Mouse (Mus musculus) macrophage (primary cell): Measurements from ENCODE around the gene Uchl4. TPM values are rescaled to one million over a fixed set of nuclear protein-coding genes. Genes with fewer than 3 reads are reported as not detected.
"Not testable (repeated sequence)": the region's sequence is repeated elsewhere in the genome, so short reads cannot be mapped to it uniquely, and the experiment has no call there.

Source experiments
- H3K27ac ChIP-seq: fragments of 350-480 bp; formaldehyde crosslinking; 2 replicates; pipeline ENCODE4 v1.9.0; 2021
- H3K36me3 ChIP-seq: fragments of 350-480 bp; formaldehyde crosslinking; 2 replicates; pipeline ENCODE4 v1.9.0; 2021; ENCODE audit errors: inconsistent target
- H3K4me3 ChIP-seq: fragments of 350-480 bp; formaldehyde crosslinking; 2 replicates; pipeline ENCODE4 v1.9.0; 2021; ENCODE audit errors: inconsistent target
- H3K79me2 ChIP-seq: fragments of 350-480 bp; formaldehyde crosslinking; 2 replicates; pipeline ENCODE4 v1.9.0; 2021; ENCODE audit errors: inconsistent target
- WGBS: methylation state at CpG from one replicate; pipeline ENCODE4 v1.1.7; 2026; ENCODE audit warnings: inconsistent platforms; ENCODE audit not compliant: missing documents; 5-methylcytosine and 5-hydroxymethylcytosine counted together
- polyA plus RNA-seq: library from polyadenylated mRNA; stranded (reverse); fragments of 250-400 nt; gene quantifications from 3 replicates; pipeline ENCODE4 v1.2.4, GENCODE M21; 2018; ENCODE audit warnings: inconsistent platforms
- total RNA-seq, 78 experiments: library from RNA; depleted of rRNA; stranded (reverse); fragments of 250-400 nt; gene quantifications; 1 replicate in 9 of 78; 2 replicates in 24 of 78; 3 replicates in 43 of 78; 4 replicates in 2 of 78; pipeline ENCODE4 v1.2.4; 2018; ENCODE audit warnings: inconsistent platforms in 56 of 78

The Uchl4 gene
- total RNA-seq (2018; cell fraction: chromatin; rRNA removed): not detected
- total RNA-seq (2018; cell fraction: cytosol; rRNA removed): under 1 TPM in 3 of 26 experiments, not detected in 23; 0.05 to 0.15 (median 0.12) TPM
- total RNA-seq (2018; cell fraction: nucleus; rRNA removed): not detected
- polyA plus RNA-seq: 0.13 TPM in 1 of 3 replicates, not detected in the others

DNA sequence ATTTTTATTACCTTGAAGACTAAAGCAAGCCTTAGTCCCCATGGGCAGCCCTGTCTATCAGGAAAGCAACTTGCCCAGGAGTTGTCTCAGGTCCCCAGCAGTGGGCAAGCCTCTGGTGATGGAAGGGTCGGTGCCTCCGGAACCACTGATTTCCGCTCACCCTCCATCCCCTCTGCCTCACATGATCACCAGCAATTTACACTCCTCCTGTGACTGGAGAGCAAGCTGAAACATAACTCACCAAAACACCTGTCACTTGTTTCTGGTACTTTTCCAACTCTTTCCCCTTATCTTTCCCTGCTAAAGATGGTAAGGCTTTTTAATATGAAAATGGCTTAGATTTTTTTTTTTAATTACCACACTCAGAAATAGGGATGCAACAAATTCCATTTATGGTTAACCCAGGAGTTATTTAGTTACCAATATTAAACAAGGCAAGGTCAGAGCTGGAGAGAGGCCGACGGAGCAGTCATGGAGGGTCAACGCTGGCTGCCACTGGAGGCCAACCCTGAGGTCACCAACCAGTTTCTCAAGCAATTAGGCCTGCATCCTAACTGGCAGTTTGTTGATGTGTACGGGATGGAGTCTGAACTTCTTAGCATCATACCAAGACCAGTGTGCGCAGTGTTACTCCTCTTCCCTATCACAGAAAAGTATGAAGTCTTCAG lies at the start of gene Uchl4:
Gene Uchl4, plus strand, starts transcription at position 434 of the 668 bp plus-strand sequence.
- H3K79me2 ChIP-seq: peaks cover 85% of the 10 kb centered on the region
- 89% methylated on average over 6 of the region's 8 CpGs for WGBS
- no peak within 1 kb of the TSS for H3K27ac ChIP-seq
- H3K36me3 ChIP-seq: peaks cover 8% of the 10 kb centered on the region; the same call in 1 of the 2 replicates
- no peak within 1 kb of the TSS for H3K4me3 ChIP-seq

DNA sequence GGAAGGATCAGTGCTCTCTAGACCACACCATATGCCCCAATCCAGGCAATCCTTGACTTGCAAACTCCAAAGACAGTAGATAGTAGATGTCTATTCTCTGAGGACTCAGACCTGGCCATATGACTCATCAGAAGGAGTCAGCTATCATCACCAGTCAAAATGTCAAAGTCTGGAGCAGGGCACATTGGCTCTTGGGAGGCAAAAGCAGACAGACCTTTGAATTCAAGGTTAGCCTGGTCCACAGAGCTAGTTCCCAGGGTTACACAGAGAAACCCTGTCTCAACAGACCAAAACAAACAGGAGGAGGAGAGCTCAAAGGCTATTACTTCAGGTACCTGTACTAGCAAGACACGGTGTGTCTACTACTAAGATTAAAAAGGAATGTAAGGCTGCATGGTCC lies 41.1 kb upstream of the Uchl4 start:
- H3K36me3 ChIP-seq: peaks cover 76% of the 10 kb centered on the region
- 100% methylated on average over 1 of the region's 1 CpGs for WGBS
- H3K79me2 ChIP-seq: no peaks in the 10 kb centered on the region
- H3K4me3 ChIP-seq: no peak overlapping the region
- H3K27ac ChIP-seq: no peak overlapping the region

DNA sequence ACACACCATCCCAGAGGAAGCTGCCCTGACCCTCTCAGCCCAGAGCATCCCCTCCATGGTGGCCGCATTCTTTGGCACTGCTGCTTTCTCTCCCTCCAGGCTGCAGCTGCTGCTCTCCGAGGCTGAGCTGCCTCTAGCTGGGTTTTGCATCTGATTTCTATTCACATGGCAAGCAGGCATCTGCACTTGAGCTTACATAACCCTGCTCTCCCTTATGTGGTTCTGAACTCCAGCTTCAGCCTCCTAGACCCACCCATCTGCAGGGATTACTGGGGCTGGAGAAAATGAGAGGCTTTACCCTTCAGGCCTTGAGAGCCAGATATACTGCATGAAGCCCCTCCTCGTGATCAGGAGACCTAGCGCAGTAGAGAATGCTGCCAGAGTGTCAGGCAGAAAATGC lies 39.4 kb upstream of the Uchl4 start:
- no peaks in the 10 kb centered on the region for H3K79me2 ChIP-seq
- H3K27ac ChIP-seq: no peak overlapping the region
- H3K4me3 ChIP-seq: no peak overlapping the region
- 96% methylated on average over 4 of the region's 4 CpGs for WGBS
- peaks cover 64% of the 10 kb centered on the region; the same call in 1 of the 2 replicates for H3K36me3 ChIP-seq

DNA sequence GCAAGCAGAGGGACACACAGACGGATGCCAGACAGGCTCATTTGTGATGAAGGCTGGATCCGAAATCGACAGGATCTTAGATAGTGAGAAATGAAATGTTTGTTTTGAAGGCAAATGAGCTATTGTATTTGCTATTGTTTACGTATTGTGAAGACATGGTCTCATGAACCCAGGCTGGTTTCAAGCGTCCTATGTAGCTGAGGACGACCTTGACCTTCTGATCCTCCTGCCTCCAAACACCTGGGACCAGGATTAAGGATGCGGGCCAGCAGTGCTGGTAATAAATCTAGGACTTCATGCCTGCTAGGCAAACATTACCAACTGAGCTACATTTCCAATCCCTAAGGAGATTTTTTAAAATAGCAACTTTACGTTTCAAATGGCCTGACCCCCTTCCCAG lies 37.5 kb upstream of the Uchl4 start:
- Histone ChIP-seq H3K4me3 (no peak overlapping the region), H3K36me3 (peaks cover 54% of the 10 kb centered on the region; the same call in 1 of the 2 replicates), H3K79me2 (no peaks in the 10 kb centered on the region), H3K27ac (no peak overlapping the region)
- 95% methylated on average over 8 of the region's 8 CpGs for WGBS

DNA sequence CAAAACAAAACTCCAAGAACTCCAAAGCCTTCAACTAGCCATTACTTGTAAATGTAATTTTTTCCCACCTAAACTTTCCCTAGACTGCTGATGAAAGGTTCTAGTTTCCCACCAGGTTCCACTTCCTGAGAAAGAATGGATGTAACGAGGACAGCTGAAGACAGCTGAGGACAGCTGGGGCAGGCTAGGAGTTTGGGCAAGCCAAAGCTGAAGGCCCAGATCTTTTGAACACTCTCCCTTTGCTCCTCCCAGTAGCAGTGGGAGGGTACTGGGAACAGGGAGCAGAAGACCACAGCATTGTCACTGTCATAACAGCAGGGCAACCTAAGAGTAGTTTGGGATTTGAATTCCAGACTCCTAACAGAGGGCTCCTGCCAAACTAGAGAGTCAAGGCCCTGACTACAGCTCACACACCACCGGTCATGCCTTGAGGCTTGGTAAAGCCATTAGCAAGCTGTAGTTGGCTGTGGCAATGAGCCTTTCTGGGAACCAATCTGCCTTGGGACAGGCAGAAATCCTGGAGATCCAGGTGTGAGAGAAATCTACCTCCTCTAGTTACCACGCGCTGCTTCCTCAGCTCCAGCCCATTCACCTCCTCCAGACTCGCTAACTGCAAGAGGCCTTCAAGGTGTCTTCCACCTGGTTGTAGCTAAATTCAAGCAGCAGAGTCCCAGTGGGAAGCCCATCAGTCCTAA lies 36.8 kb upstream of the Uchl4 start:
- WGBS: 96% methylated on average over 5 of the region's 5 CpGs
- Histone ChIP-seq H3K36me3 (peaks cover 47% of the 10 kb centered on the region; the same call in 1 of the 2 replicates), H3K4me3 (no peak overlapping the region), H3K27ac (no peak overlapping the region), H3K79me2 (no peaks in the 10 kb centered on the region)

DNA sequence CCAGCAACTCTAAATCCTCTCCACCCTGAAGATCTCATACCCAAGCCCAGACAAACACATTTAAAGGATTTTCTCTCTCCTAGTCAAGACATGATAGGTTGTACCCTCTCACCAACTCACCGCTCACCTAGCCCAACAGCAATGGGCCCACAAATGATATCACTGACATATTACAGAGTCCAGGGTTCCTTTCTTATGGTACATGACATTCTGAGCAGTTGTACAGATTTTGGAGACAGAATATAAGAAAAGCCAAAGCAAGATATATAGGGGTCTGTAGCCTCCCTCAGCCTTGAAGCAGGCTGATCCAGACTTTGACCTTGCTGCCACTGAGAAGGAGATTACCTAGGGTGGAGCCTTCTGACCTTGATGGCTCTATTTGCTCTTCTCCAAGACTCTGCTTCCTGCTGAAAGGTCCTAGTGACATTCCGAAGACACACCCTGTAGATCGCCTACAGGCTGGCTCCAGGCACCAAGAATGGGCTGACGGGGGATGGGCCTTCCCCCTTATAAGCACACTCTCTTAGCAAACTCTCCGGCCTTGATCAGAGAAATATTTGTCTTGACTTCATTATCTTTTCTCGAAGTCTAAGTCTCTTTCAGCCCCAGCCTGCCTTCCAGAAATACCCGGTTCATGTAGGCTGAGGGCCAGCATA lies 36.1 kb upstream of the Uchl4 start:
- H3K27ac ChIP-seq, H3K4me3 ChIP-seq, H3K79me2 ChIP-seq: not testable (repeated sequence)
- 95% methylated on average over 7 of the region's 7 CpGs for WGBS
- peaks cover 42% of the 10 kb centered on the region; the same call in 1 of the 2 replicates for H3K36me3 ChIP-seq

DNA sequence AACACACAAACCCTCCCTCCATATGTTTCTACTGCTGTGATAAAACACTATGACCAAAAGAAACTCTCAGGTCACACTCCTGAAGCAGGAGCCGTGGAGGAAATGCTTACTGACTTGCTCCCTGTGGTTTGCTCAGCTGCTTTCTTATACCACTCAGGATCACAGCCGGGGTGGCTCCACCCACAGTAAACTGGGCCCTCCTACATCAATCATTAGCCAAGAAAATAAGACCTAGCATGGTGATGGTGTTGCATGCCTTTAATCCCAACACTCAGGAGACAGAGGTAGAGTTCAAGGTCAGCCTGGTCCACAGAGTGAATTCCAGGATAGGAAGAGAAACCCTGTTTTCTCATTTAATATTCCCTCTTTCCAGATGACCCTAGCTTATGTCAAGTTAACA lies 35.1 kb upstream of the Uchl4 start:
- H3K27ac ChIP-seq: no peak overlapping the region
- H3K4me3 ChIP-seq: no peak overlapping the region
- no peaks in the 10 kb centered on the region for H3K79me2 ChIP-seq
- WGBS: 85% methylated on average over 2 of the region's 2 CpGs
- peaks cover 43% of the 10 kb centered on the region; the same call in 1 of the 2 replicates for H3K36me3 ChIP-seq

DNA sequence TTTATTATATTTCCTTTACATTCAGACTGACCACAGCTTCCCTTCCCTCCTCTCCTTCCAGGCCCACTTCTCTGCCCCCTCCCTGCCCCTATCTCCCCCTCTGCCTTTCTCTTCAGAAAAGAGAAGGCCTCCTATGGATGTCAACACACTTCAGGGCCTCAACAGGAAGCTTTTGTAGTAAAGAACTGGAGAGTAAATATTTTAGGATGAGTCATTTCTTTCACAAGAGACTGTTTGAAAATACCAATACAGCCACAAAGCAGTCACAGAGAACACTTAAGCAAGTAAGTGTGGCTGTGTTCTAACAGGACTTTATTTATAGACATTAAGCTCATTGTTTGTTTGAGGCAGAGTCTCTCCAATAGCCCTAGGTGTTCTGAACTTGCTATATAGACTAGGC lies 32.7 kb upstream of the Uchl4 start:
- peaks cover 49% of the 10 kb centered on the region; the same call in 1 of the 2 replicates for H3K36me3 ChIP-seq
- H3K27ac ChIP-seq: no peak overlapping the region
- H3K79me2 ChIP-seq: no peaks in the 10 kb centered on the region; the same call in 1 of the 2 replicates
- H3K4me3 ChIP-seq: no peak overlapping the region

DNA sequence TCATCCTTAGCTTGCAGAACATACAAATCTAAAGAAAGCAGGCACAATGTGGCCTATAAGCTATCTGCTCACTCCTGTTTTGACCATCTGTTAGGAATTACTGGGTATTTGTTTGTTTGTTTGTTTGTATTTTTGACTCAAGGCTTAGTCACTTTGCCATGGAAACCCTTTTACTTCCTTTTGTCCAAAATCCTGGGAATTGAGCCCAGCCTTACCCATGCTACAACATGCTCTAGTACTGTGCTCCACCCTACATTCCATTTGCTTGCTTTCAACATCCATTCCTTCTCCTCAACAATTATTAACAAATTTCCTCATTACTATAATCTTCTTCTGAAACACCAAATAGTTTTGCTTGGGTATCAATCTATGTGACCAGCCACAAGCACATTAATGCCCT lies 32.1 kb upstream of the Uchl4 start:
- Histone ChIP-seq H3K79me2 (no peaks in the 10 kb centered on the region; the same call in 1 of the 2 replicates), H3K4me3 (no peak overlapping the region), H3K36me3 (peaks cover 49% of the 10 kb centered on the region; the same call in 1 of the 2 replicates), H3K27ac (no peak overlapping the region)

DNA sequence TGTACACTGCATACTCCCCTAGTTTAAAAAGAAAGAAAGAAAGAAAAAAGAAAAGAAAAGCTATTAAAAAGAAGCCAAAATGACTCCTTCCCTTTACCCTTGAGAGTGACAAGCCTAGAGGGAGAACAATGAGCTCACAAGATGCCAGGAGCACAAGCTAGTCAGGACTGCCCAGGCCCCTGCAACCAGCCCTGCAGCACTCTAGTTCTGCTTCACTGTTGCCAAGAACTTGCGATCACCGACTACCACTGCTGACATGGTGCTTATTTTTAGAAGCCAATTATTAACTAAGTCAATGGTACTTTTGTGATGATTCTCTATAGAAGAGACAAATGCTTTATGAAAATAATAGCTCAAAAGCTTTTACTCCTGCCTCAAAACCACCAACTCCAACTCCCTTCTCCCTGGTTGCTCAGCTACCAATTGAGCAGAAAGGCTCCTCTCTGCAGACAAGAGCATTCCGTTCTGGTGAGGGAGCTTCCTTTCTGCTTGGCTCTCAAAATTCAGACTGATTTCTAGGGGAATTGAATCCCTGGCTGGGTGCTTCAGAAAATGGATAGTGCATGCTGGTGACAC lies 27.4 kb upstream of the Uchl4 start:
- Histone ChIP-seq H3K4me3 (no peak overlapping the region), H3K79me2 (no peaks in the 10 kb centered on the region; the same call in 1 of the 2 replicates), H3K27ac (no peak overlapping the region), H3K36me3 (peaks cover 60% of the 10 kb centered on the region)
- WGBS: 93% methylated on average over 3 of the region's 3 CpGs

DNA sequence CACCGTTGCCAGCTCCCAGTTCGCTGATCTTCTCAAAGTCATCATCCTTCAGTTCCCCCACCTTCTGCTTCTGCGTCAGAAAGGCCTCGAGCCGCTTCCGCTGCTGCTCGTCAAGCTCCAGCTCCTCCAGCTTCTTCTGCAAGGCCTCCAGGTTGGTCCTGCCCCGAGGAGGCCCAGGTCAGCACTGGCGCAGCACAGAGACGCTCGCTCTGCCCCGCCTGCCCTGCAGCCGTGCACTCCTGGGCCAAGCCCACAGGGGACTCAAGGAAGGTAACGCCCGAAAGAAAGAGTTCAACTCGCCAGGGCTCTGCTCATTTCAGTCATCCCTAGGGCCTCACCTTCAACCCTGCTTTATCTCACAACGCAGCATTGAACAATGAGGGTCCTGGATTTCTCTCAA lies 20.5 kb upstream of the Uchl4 start:
- H3K4me3 ChIP-seq: no peak overlapping the region
- 97% methylated on average over 17 of the region's 17 CpGs for WGBS
- no peak overlapping the region for H3K27ac ChIP-seq
- H3K36me3 ChIP-seq: peaks cover 27% of the 10 kb centered on the region
- H3K79me2 ChIP-seq: peaks cover 65% of the 10 kb centered on the region

DNA sequence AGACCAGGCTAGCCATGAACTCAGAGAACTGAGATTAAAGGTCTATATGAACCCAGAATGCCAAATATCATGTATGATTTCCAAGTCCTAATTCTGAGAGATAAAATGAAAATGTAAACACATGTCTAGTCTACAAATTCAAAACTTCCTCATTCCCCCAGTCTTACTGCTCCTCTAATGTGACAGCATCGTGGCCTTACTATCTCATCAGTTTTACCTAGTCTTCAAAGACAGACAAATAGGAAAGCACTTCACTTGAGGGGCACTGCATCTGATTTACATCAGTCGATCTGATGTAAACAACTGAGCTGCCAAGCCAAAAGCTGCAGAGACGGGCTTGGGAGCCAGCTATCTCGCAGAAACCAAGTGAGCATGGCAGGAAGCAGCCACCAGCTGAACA lies 18.9 kb upstream of the Uchl4 start:
- H3K27ac ChIP-seq: no peak overlapping the region
- peaks cover 21% of the 10 kb centered on the region for H3K36me3 ChIP-seq
- H3K79me2 ChIP-seq: peaks cover 82% of the 10 kb centered on the region
- 41% methylated on average over 4 of the region's 4 CpGs for WGBS
- no peak overlapping the region for H3K4me3 ChIP-seq

DNA sequence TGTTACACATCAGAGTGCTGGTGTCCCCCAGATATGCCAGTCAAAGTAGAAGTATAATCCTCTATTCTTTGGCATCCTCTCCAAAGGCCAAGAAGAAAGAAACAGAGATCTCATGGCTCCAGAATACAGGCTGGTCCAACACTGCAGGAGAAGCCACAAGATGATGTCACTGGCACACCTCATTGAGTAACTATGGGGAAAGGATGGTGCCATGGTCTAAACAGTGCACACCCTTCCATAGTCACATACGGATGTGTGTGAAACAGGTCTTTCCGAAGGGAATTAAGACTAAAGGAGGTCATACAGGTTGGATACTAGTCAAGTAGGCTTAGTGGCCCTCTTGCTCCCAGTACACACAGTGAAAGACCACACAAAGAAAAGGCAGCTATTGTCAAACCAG lies 18.4 kb upstream of the Uchl4 start:
- H3K79me2 ChIP-seq: peaks cover 87% of the 10 kb centered on the region
- peaks cover 17% of the 10 kb centered on the region for H3K36me3 ChIP-seq
- H3K4me3 ChIP-seq: no peak overlapping the region
- WGBS: 88% methylated on average over 2 of the region's 2 CpGs
- H3K27ac ChIP-seq: no peak overlapping the region

DNA sequence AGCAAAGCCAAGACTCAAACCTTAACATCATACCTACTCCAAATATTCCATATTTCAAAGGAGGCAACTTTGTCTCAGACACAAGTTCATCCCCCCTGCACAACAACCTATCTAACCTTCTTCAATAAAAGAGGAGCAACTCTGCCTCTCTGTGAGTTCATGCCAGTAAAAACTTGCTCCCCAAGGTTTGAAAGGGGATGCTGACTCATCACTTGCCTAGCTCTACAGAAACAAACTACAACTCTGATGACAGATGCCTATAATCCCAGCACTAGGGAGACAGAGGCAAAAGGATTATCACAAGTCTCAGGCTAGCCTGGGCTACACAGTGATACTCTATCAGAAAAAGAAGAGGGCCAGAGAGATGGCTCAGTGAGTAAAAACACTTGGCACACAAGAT lies 17.1 kb upstream of the Uchl4 start:
- Histone ChIP-seq H3K79me2 (peaks cover 99% of the 10 kb centered on the region), H3K4me3 (no peak overlapping the region), H3K36me3 (peaks cover 5% of the 10 kb centered on the region), H3K27ac (no peak overlapping the region)
